Mouse (Mus musculus) limb, embryonic 14.5 days (tissue): ENCODE results near the gene Hist1h2ae. TPM values are rescaled to one million over a fixed set of nuclear protein-coding genes. Genes with fewer than 3 reads are reported as not detected.

ENCODE experiments used
- ATAC-seq: fragments of 200-750 bp; cut with Nextera tagmentation; 2 replicates; pipeline ENCODE4 v1.8.0; 2017; ENCODE audit warnings: low read depth, moderate number of reproducible peaks, moderate TSS enrichment; ENCODE audit not compliant: low FRiP score
- DNase-seq: peaks from one replicate; pipeline ENCODE4 v3.0.0-alpha.2; 2015; ENCODE audit warnings: low spot score
- H3K27ac ChIP-seq: fragments of 300-500 bp; sonication (generic); replicated peaks from 2 replicates; pipeline ENCODE4 v1.5.1; 2014; ENCODE audit warnings: low read depth, mild to moderate bottlenecking, low read length, moderate library complexity, mixed read lengths
- H3K27me3 ChIP-seq: fragments of 300-500 bp; sonication (generic); 2 replicates; pipeline ENCODE4 v1.6.1; 2014; ENCODE audit warnings: low read length, mixed read lengths; ENCODE audit not compliant: control insufficient read depth, insufficient read depth
- H3K36me3 ChIP-seq: fragments of 300-500 bp; sonication (generic); 2 replicates; pipeline ENCODE4 v1.6.1; 2014; ENCODE audit warnings: mild to moderate bottlenecking, low read length, moderate library complexity, mixed read lengths; ENCODE audit not compliant: control insufficient read depth, insufficient read depth
- H3K4me1 ChIP-seq: fragments of 300-500 bp; sonication (generic); 2 replicates; pipeline ENCODE4 v1.6.1; 2014; ENCODE audit warnings: antibody characterized with exemption, low read length, mixed read lengths; ENCODE audit not compliant: control insufficient read depth, insufficient read depth
- H3K4me2 ChIP-seq: fragments of 300-500 bp; sonication (generic); replicated peaks from 2 replicates; pipeline ENCODE4 v1.6.1; 2014; ENCODE audit warnings: low read depth, mild to moderate bottlenecking, low read length, moderate library complexity; ENCODE audit not compliant: severe bottlenecking
- H3K4me3 ChIP-seq: fragments of 300-500 bp; sonication (generic); replicated peaks from 2 replicates; pipeline ENCODE4 v1.5.1; 2014; ENCODE audit warnings: low read length
- H3K9ac ChIP-seq: fragments of 300-500 bp; sonication (generic); 2 replicates; pipeline ENCODE4 v1.6.1; 2014; ENCODE audit warnings: mild to moderate bottlenecking, low read depth, low read length, moderate library complexity; ENCODE audit not compliant: severe bottlenecking
- H3K9me3 ChIP-seq: fragments of 300-500 bp; sonication (generic); 2 replicates; pipeline ENCODE4 v1.6.1; 2016; ENCODE audit warnings: low read length; ENCODE audit not compliant: control insufficient read depth
- POLR2A ChIP-seq: fragments of 200-500 bp; IDR thresholded peaks from 2 replicates; pipeline ENCODE4 v1.8.0; 2012; ENCODE audit warnings: inconsistent platforms, mild to moderate bottlenecking, moderate library complexity, borderline replicate concordance; ENCODE audit not compliant: insufficient read depth, insufficient read length; ENCODE audit errors: extremely low read depth
- WGBS: fragments of 180-500 bp; shearing (Covaris S2); extraction: QIAGEN DNeasy Blood & Tissue Kit; methylation state at CpG from one replicate; pipeline ENCODE4 v1.1.7; 2014; 5-methylcytosine and 5-hydroxymethylcytosine counted together
- polyA plus RNA-seq, 2 experiments: library from polyadenylated mRNA; depleted of rRNA in 1 of 2; stranded (reverse) in 1 of 2; unstranded in 1 of 2; fragments of >200 nt; fragmentation: Nextera tagmentation in 1 of 2; extraction: Ambion mirVana in 1 of 2; gene quantifications; 2 replicates each; pipeline versions ENCODE4 v1.2.1 to v1.2.3; 2012 to 2014

Hist1h2ae gene
- polyA plus RNA-seq, 2 experiments = 19.8 to 103 TPM

DNA sequence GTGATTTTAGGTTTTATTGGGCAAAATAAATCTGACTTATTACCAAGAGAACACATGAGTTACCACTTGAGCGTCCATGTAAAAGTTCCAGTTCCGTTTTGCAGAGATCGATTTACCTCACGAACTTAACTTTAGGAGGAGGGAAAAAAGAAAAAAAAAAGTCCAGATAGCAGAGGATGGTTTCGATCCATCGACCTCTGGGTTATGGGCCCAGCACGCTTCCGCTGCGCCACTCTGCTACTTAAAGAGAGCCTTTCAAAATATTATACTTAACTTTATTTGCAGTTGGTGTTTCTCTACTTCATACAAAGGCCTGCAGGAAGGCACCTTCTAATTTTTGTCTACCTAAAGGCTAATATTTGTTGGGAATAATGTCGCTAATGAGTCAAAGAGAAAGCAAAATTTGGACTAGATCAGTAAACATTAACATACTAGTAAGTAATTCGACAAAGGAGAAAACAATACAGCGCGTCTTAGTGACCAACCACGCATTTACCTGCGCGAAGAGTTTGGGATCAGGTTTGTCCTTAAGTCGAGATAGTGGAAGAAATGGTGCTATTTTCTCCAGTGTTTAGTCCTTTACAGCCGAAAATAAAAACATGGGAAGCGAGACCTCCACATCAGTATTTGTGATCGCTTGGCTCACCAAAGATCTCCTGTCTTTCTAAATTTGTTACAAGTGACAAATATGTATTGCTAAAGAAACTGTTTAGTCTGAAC lies 40.7 kb downstream of the Hist1h2ae start:
- no peak for TF ChIP-seq POLR2A
- H3K27ac ChIP-seq = peak overlapping the region; percentile 99
- WGBS = under 1% methylated on average over 20 of the region's 20 CpGs
- no peaks in the 10 kb centered on the region for H3K27me3 ChIP-seq
- no peaks in the 10 kb centered on the region for H3K36me3 ChIP-seq
- H3K4me2 ChIP-seq = peak overlapping the region; percentile 49
- H3K4me3 ChIP-seq = peak overlapping the region; percentile 55
- H3K4me1 ChIP-seq = peaks cover 22% of the 10 kb centered on the region
- ATAC-seq (peak; percentile 1; the same call in 1 of the 2 replicates), DNase-seq (peak; percentile 76)
- H3K9me3 ChIP-seq = no peaks in the 10 kb centered on the region
- peak overlapping the region; percentile 76 for H3K9ac ChIP-seq

GRCm38 (mm10) chr13:23529480-23530165 lies 41.4 kb downstream of the Hist1h2ae start:
- ATAC-seq (no peak), DNase-seq (no peak)
- H3K27ac ChIP-seq = peak overlapping the region; percentile 99
- peak overlapping the region; percentile 76 for H3K9ac ChIP-seq
- no peaks in the 10 kb centered on the region for H3K36me3 ChIP-seq
- WGBS = 27% methylated on average over 2 of the region's 2 CpGs
- no peaks in the 10 kb centered on the region for H3K27me3 ChIP-seq
- peaks cover 22% of the 10 kb centered on the region for H3K4me1 ChIP-seq
- peak overlapping the region; percentile 49 for H3K4me2 ChIP-seq
- TF ChIP-seq POLR2A = no peak
- no peaks in the 10 kb centered on the region for H3K9me3 ChIP-seq
- peak overlapping the region; percentile 55 for H3K4me3 ChIP-seq

- H3K4me3 ChIP-seq = no peak overlapping the region
- H3K27ac ChIP-seq = no peak overlapping the region
- H3K9me3 ChIP-seq = no peaks in the 10 kb centered on the region
- H3K9ac ChIP-seq = no peak overlapping the region
- TF ChIP-seq POLR2A = no peak
- DNase-seq (no peak), ATAC-seq (no peak)
- 73% methylated on average over 5 of the region's 5 CpGs for WGBS
- H3K36me3 ChIP-seq = no peaks in the 10 kb centered on the region
- peaks cover 19% of the 10 kb centered on the region for H3K4me1 ChIP-seq
- H3K4me2 ChIP-seq = no peak overlapping the region
- no peaks in the 10 kb centered on the region for H3K27me3 ChIP-seq
Observed at GRCm38 (mm10) chr13:23529005-23529404, 42.0 kb downstream of the Hist1h2ae start.

- ATAC-seq (peak; percentile 71), DNase-seq (peak; percentile 95)
- H3K4me2 ChIP-seq = peak overlapping the region; percentile 40
- no peaks in the 10 kb centered on the region for H3K9me3 ChIP-seq
- WGBS = 2% methylated on average over 17 of the region's 17 CpGs
- no peaks in the 10 kb centered on the region for H3K27me3 ChIP-seq
- peaks cover 6% of the 10 kb centered on the region for H3K4me1 ChIP-seq
- 0 out of 2 replicates have a peak overlapping the region, but pooled peaks have one; percentile 6 for H3K27ac ChIP-seq
- no peaks in the 10 kb centered on the region for H3K36me3 ChIP-seq
- H3K4me3 ChIP-seq = peak overlapping the region; percentile 36
- no peak for TF ChIP-seq POLR2A
- peak overlapping the region; percentile 28; the same call in 1 of the 2 replicates for H3K9ac ChIP-seq
Observed at GRCm38 (mm10) chr13:23526312-23526711, 44.7 kb downstream of the Hist1h2ae start.

GRCm38 (mm10) chr13:23525901-23526300 lies 45.1 kb downstream of the Hist1h2ae start:
- DNase-seq (no peak), ATAC-seq (no peak)
- no peak overlapping the region for H3K27ac ChIP-seq
- H3K4me3 ChIP-seq = peak overlapping the region; percentile 36
- H3K27me3 ChIP-seq = no peaks in the 10 kb centered on the region
- 1% methylated on average over 10 of the region's 10 CpGs for WGBS
- no peaks in the 10 kb centered on the region for H3K9me3 ChIP-seq
- peaks cover 6% of the 10 kb centered on the region for H3K4me1 ChIP-seq
- TF ChIP-seq POLR2A = no peak
- peak overlapping the region; percentile 28; the same call in 1 of the 2 replicates for H3K9ac ChIP-seq
- H3K4me2 ChIP-seq = peak overlapping the region; percentile 40
- no peaks in the 10 kb centered on the region for H3K36me3 ChIP-seq
